ENCODE assay signal across 8 mouse cellular contexts in genomic region chr7:80215398-80215797, GRCm38 (mm10). TPM values are rescaled to one million over a fixed set of nuclear protein-coding genes. Genes with fewer than 3 reads are reported as not detected.
DNase-seq lines count a peak whose midpoint lies in the region; ATAC-seq and TF ChIP-seq lines count a peak whose summit lies in the region.

No protein-coding gene starts in this region.

- no peaks in the 10 kb centered on the region for H3K27me3 ChIP-seq in forebrain, embryonic 11.5 days (ENCODE audit: control insufficient read depth, insufficient read depth, low read length)
- no peaks in the 10 kb centered on the region for H3K27me3 ChIP-seq in heart, embryonic 16.5 days (ENCODE audit: control insufficient read depth, insufficient read depth, low read length)
- H3K27me3 ChIP-seq in liver, postnatal 0 days (ENCODE audit: insufficient read depth, low read length): no peaks in the 10 kb centered on the region
- H3K27me3 ChIP-seq in neural tube, embryonic 15.5 days (replicated peaks): no peaks in the 10 kb centered on the region
- H3K27me3 ChIP-seq in thymus, adult 2 months (ENCODE audit: control insufficient read depth, insufficient read depth, low read length): no peaks in the 10 kb centered on the region

- in situ Hi-C loops in ES-E14 (cut with MboI; ENCODE audit: low sequenced_read_pairs in 2 of 2, unreplicated experiment in 2 of 2): no loop called here

- DNase-seq in ES-E14 (ENCODE audit: low read depth, low spot score): peak; percentile 79
- peak; percentile 74 for DNase-seq in c-Kit-positive CD71-positive TER-119-positive erythroid progenitor cells, embryonic 14.5 days (ENCODE audit: low spot score)
- DNase-seq in forebrain, embryonic 11.5 days (ENCODE audit: low spot score): peak; percentile 88
- DNase-seq in kidney, postnatal 36 days: peak; percentile 73 to 89
- DNase-seq in liver, postnatal 0 days: peak; percentile 88
- peak; percentile 86 for DNase-seq in thymus, adult 2 months

- no peak overlapping the region for H3K9ac ChIP-seq in ES-E14 (ENCODE audit: insufficient read depth, low read depth, low read length, poor library complexity, severe bottlenecking)
- H3K9ac ChIP-seq in forebrain, embryonic 11.5 days (ENCODE audit: low read length): no peak overlapping the region; the same call in 1 of the 2 replicates
- peak overlapping the region; percentile 44 for H3K9ac ChIP-seq in heart, embryonic 16.5 days (ENCODE audit: low read length)
- H3K9ac ChIP-seq in liver, postnatal 0 days (replicated peaks): no peak overlapping the region
- 0 out of 2 replicates have a peak overlapping the region, but pooled peaks have one; percentile 17 for H3K9ac ChIP-seq in neural tube, embryonic 15.5 days (replicated peaks)

- no peak overlapping the region for H3K4me2 ChIP-seq in forebrain, embryonic 11.5 days (ENCODE audit: low read depth, low read length, severe bottlenecking)
- H3K4me2 ChIP-seq in heart, embryonic 16.5 days (ENCODE audit: low read depth, low read length): no peak overlapping the region
- no peak overlapping the region for H3K4me2 ChIP-seq in liver, postnatal 0 days (ENCODE audit: low read depth, low read length)
- H3K4me2 ChIP-seq in neural tube, embryonic 15.5 days: no peak overlapping the region

- no peak for TF ChIP-seq EP300 in liver, postnatal 0 days (IDR thresholded peaks at IDR 0.05; ENCODE audit: low read depth)

- H3K4me3 ChIP-seq in ES-E14 (ENCODE audit: insufficient read depth in 1 of 2, low read depth in 1 of 2, low read length in 2 of 2, poor library complexity in 1 of 2, severe bottlenecking in 1 of 2): no peak overlapping the region
- no peak overlapping the region for H3K4me3 ChIP-seq in forebrain, embryonic 11.5 days (ENCODE audit: low read depth, low read length)
- H3K4me3 ChIP-seq in heart, embryonic 16.5 days (ENCODE audit: low read length): no peak overlapping the region
- no peak overlapping the region for H3K4me3 ChIP-seq in liver, postnatal 0 days (ENCODE audit: low read depth, low read length)
- H3K4me3 ChIP-seq in neural tube, embryonic 15.5 days (replicated peaks): no peak overlapping the region
- no peak overlapping the region for H3K4me3 ChIP-seq in thymus, adult 2 months (ENCODE audit: control insufficient read depth, insufficient read depth, low read length)

- no peak overlapping the region for H3K27ac ChIP-seq in ES-E14 (ENCODE audit: insufficient read depth, low read depth, low read length, poor library complexity, severe bottlenecking)
- H3K27ac ChIP-seq in forebrain, embryonic 11.5 days (ENCODE audit: low read depth, low read length): no peak overlapping the region
- H3K27ac ChIP-seq in heart, embryonic 16.5 days (ENCODE audit: low read length): no peak overlapping the region
- H3K27ac ChIP-seq in liver, postnatal 0 days (ENCODE audit: low read depth): no peak overlapping the region
- peak overlapping the region; percentile 63 for H3K27ac ChIP-seq in neural tube, embryonic 15.5 days (replicated peaks)
- H3K27ac ChIP-seq in thymus, adult 2 months (ENCODE audit: control insufficient read depth, insufficient read depth, low read length): no peak overlapping the region

- no peaks in the 10 kb centered on the region for H3K9me3 ChIP-seq in ES-E14 (ENCODE audit: control insufficient read depth, insufficient read depth, low read depth, low read length)
- H3K9me3 ChIP-seq in forebrain, embryonic 11.5 days (ENCODE audit: control insufficient read depth, low read length): no peaks in the 10 kb centered on the region
- no peaks in the 10 kb centered on the region for H3K9me3 ChIP-seq in heart, embryonic 16.5 days (replicated peaks; ENCODE audit: control insufficient read depth, low read length)
- no peaks in the 10 kb centered on the region for H3K9me3 ChIP-seq in liver, postnatal 0 days (ENCODE audit: low read length)
- no peaks in the 10 kb centered on the region for H3K9me3 ChIP-seq in neural tube, embryonic 15.5 days (replicated peaks)

- ATAC-seq in forebrain, embryonic 11.5 days (replicated peaks; ENCODE audit: low FRiP score): peak; percentile 87
- peak; percentile 79 for ATAC-seq in heart, embryonic 16.5 days (replicated peaks; ENCODE audit: extremely low read depth, insufficient read depth, low FRiP score)
- peak; percentile 78 for ATAC-seq in liver, postnatal 0 days
- ATAC-seq in neural tube, embryonic 15.5 days (ENCODE audit: low FRiP score): peak; percentile 74; the same call in 1 of the 2 replicates

- 14% methylated on average over 4 of the region's 4 CpGs for WGBS in forebrain, embryonic 11.5 days
- 24% methylated on average over 4 of the region's 4 CpGs for WGBS in heart, embryonic 16.5 days
- WGBS in liver, postnatal 0 days (ENCODE audit: insufficient replicate concordance): 27% methylated on average over 4 of the region's 4 CpGs
- 29% methylated on average over 4 of the region's 4 CpGs for WGBS in neural tube, embryonic 15.5 days
- WGBS in thymus, adult 2 months: 22% methylated on average over 4 of the region's 4 CpGs

- peak; percentile 95 for TF ChIP-seq CTCF in liver, postnatal 0 days (IDR thresholded peaks at IDR 0.05; ENCODE audit: low read depth)
- TF ChIP-seq CTCF in thymus, adult 2 months (IDR thresholded peaks at IDR 0.05; ENCODE audit: borderline replicate concordance, control insufficient read depth, extremely low read depth, insufficient read depth, low read length, poor library complexity): peak; percentile 88

- H3K4me1 ChIP-seq in ES-E14 (ENCODE audit: control insufficient read depth in 2 of 2, insufficient read depth in 2 of 2, low read length in 2 of 2, poor library complexity in 1 of 2): peaks cover 4 to 15% of the 10 kb centered on the region in 2 experiments; a peak in 2 of 4 replicates
- no peaks in the 10 kb centered on the region; the same call in 1 of the 2 replicates for H3K4me1 ChIP-seq in forebrain, embryonic 11.5 days (replicated peaks; ENCODE audit: control insufficient read depth, insufficient read depth, low read length)
- H3K4me1 ChIP-seq in heart, embryonic 16.5 days (ENCODE audit: control insufficient read depth, insufficient read depth, low read length): peaks cover 15% of the 10 kb centered on the region
- H3K4me1 ChIP-seq in liver, postnatal 0 days (ENCODE audit: insufficient read depth): peaks cover 16% of the 10 kb centered on the region
- H3K4me1 ChIP-seq in neural tube, embryonic 15.5 days: peaks cover 14% of the 10 kb centered on the region; the same call in 1 of the 2 replicates
- H3K4me1 ChIP-seq in thymus, adult 2 months (replicated peaks; ENCODE audit: control insufficient read depth, insufficient read depth, low read length): peaks cover 11% of the 10 kb centered on the region

- TF ChIP-seq POLR2A in thymus, adult 2 months (IDR thresholded peaks at IDR 0.05; ENCODE audit: control insufficient read depth, extremely low read depth, insufficient read depth, low read length, poor library complexity): no peak

- H3K36me3 ChIP-seq in ES-E14 (ENCODE audit: control insufficient read depth, insufficient read depth, low read length, poor library complexity, severe bottlenecking): peaks cover 67% of the 10 kb centered on the region
- H3K36me3 ChIP-seq in forebrain, embryonic 11.5 days (ENCODE audit: control insufficient read depth, insufficient read depth, low read length): peaks cover 20% of the 10 kb centered on the region
- H3K36me3 ChIP-seq in heart, embryonic 16.5 days (ENCODE audit: control insufficient read depth, insufficient read depth): peaks cover 28% of the 10 kb centered on the region
- peaks cover 81% of the 10 kb centered on the region for H3K36me3 ChIP-seq in liver, postnatal 0 days (replicated peaks; ENCODE audit: insufficient read depth, low read length)
- H3K36me3 ChIP-seq in neural tube, embryonic 15.5 days: peaks cover 60% of the 10 kb centered on the region
- H3K36me3 ChIP-seq in thymus, adult 2 months (ENCODE audit: control insufficient read depth, insufficient read depth, low read length): peaks cover 48% of the 10 kb centered on the region

RNA-seq across cellular contexts. Expression of gene Cib1, which starts 17.2 kb away (rescaled TPM):
- 52.6 and 59.7 TPM in 2 replicates for total RNA-seq in ES-E14 (2012; rRNA removed)
- 51.4 and 58.1 TPM in 2 replicates for polyA plus RNA-seq in forebrain, embryonic 11.5 days (2014; fragmentation: Nextera tagmentation; extraction: Ambion mirVana)
- 65.6 and 65.9 TPM in 2 replicates for polyA plus RNA-seq in heart, embryonic 16.5 days (2015; fragmentation: Nextera tagmentation; extraction: Ambion mirVana)
- polyA plus RNA-seq in liver, postnatal 0 days (2015; fragmentation: Nextera tagmentation; extraction: Ambion mirVana): 79.4 and 89.2 TPM in 2 replicates
- 32.2 and 59.5 TPM in 2 replicates for polyA plus RNA-seq in neural tube, embryonic 15.5 days (2015; fragmentation: Nextera tagmentation; extraction: Ambion mirVana)
- polyA plus RNA-seq in thymus, adult 2 months (2012; rRNA removed): 152 and 192 TPM in 2 replicates

RNA-seq across cellular contexts. Expression of gene Gdpgp1, which starts 17.3 kb away (rescaled TPM):
- total RNA-seq in ES-E14 (2012; rRNA removed): 4.4 and 4.5 TPM in 2 replicates
- 5.3 and 5.7 TPM in 2 replicates for polyA plus RNA-seq in forebrain, embryonic 11.5 days (2014; fragmentation: Nextera tagmentation; extraction: Ambion mirVana)
- polyA plus RNA-seq in heart, embryonic 16.5 days (2015; fragmentation: Nextera tagmentation; extraction: Ambion mirVana): 3.2 and 4.2 TPM in 2 replicates
- 1.5 and 1.6 TPM in 2 replicates for polyA plus RNA-seq in liver, postnatal 0 days (2015; fragmentation: Nextera tagmentation; extraction: Ambion mirVana)
- 4.6 and 5.5 TPM in 2 replicates for polyA plus RNA-seq in neural tube, embryonic 15.5 days (2015; fragmentation: Nextera tagmentation; extraction: Ambion mirVana)
- polyA plus RNA-seq in thymus, adult 2 months (2012; rRNA removed): 5.3 and 5.4 TPM in 2 replicates

RNA-seq across cellular contexts. Expression of gene Sema4b, which starts 28.8 kb away (rescaled TPM):
- 50.1 and 106 TPM in 2 replicates for total RNA-seq in ES-E14 (2012; rRNA removed)
- polyA plus RNA-seq in forebrain, embryonic 11.5 days (2014; fragmentation: Nextera tagmentation; extraction: Ambion mirVana): 15.7 and 17.3 TPM in 2 replicates
- 12.1 and 14.4 TPM in 2 replicates for polyA plus RNA-seq in heart, embryonic 16.5 days (2015; fragmentation: Nextera tagmentation; extraction: Ambion mirVana)
- 11.7 and 13.5 TPM in 2 replicates for polyA plus RNA-seq in liver, postnatal 0 days (2015; fragmentation: Nextera tagmentation; extraction: Ambion mirVana)
- 22.7 and 25.8 TPM in 2 replicates for polyA plus RNA-seq in neural tube, embryonic 15.5 days (2015; fragmentation: Nextera tagmentation; extraction: Ambion mirVana)
- 37.4 and 44.1 TPM in 2 replicates for polyA plus RNA-seq in thymus, adult 2 months (2012; rRNA removed)

RNA-seq across cellular contexts. Expression of gene Ttll13, which starts 30.8 kb away (rescaled TPM):
- total RNA-seq in ES-E14 (2012; rRNA removed): 1.4 and 2.8 TPM in 2 replicates
- polyA plus RNA-seq in forebrain, embryonic 11.5 days (2014; fragmentation: Nextera tagmentation; extraction: Ambion mirVana): 1.2 and 1.5 TPM in 2 replicates
- polyA plus RNA-seq in heart, embryonic 16.5 days (2015; fragmentation: Nextera tagmentation; extraction: Ambion mirVana): 0.60 and 1.2 TPM in 2 replicates
- 0.43 TPM in 2 replicates for polyA plus RNA-seq in liver, postnatal 0 days (2015; fragmentation: Nextera tagmentation; extraction: Ambion mirVana)
- 2.0 and 2.4 TPM in 2 replicates for polyA plus RNA-seq in neural tube, embryonic 15.5 days (2015; fragmentation: Nextera tagmentation; extraction: Ambion mirVana)
- polyA plus RNA-seq in thymus, adult 2 months (2012; rRNA removed): 0.54 and 0.62 TPM in 2 replicates

RNA-seq across cellular contexts. Expression of gene Ngrn, which starts 45.6 kb away (rescaled TPM):
- total RNA-seq in ES-E14 (2012; rRNA removed): 37.8 and 45.2 TPM in 2 replicates
- 50.4 and 53.8 TPM in 2 replicates for polyA plus RNA-seq in forebrain, embryonic 11.5 days (2014; fragmentation: Nextera tagmentation; extraction: Ambion mirVana)
- polyA plus RNA-seq in heart, embryonic 16.5 days (2015; fragmentation: Nextera tagmentation; extraction: Ambion mirVana): 39.8 and 45.0 TPM in 2 replicates
- 20.9 and 23.1 TPM in 2 replicates for polyA plus RNA-seq in liver, postnatal 0 days (2015; fragmentation: Nextera tagmentation; extraction: Ambion mirVana)
- 65.6 and 68.2 TPM in 2 replicates for polyA plus RNA-seq in neural tube, embryonic 15.5 days (2015; fragmentation: Nextera tagmentation; extraction: Ambion mirVana)
- 43.2 and 53.8 TPM in 2 replicates for polyA plus RNA-seq in thymus, adult 2 months (2012; rRNA removed)

Comparison
In these comparisons a context has a peak if more than half of its experiments do, and no peak if none do; other contexts are left out.
1. H3K9ac ChIP-seq: peak in heart, embryonic 16.5 days (single experiment) and neural tube, embryonic 15.5 days (single experiment); none in ES-E14 (single experiment), forebrain, embryonic 11.5 days (single experiment) and liver, postnatal 0 days (single experiment).
2. Peak in every context shown above with its lines, with median percentiles within 50 percentile points of each other: DNase-seq and ATAC-seq.